Mouse (Mus musculus) stomach, embryonic 16.5 days (tissue): ENCODE measurements around the gene Phf21a. TPM values are rescaled to one million over a fixed set of nuclear protein-coding genes. Genes with fewer than 3 reads are reported as not detected.

Experiments used
- ATAC-seq: fragments of 200-750 bp; cut with Nextera tagmentation; 2 replicates; pipeline ENCODE4 v1.8.0; 2017; ENCODE audit warnings: moderate number of reproducible peaks, moderate TSS enrichment; ENCODE audit not compliant: insufficient read depth, low FRiP score
- H3K27ac ChIP-seq: fragments of 300-500 bp; sonication (generic); 2 replicates; pipeline ENCODE4 v1.5.1; 2014; ENCODE audit warnings: low read length
- H3K27me3 ChIP-seq: fragments of 300-500 bp; sonication (generic); 2 replicates; pipeline ENCODE4 v1.6.1; 2014; ENCODE audit warnings: low read length, control low read depth, mixed read lengths; ENCODE audit not compliant: control insufficient read depth, insufficient read depth
- H3K36me3 ChIP-seq: fragments of 300-500 bp; sonication (generic); 2 replicates; pipeline ENCODE4 v1.6.1; 2014; ENCODE audit warnings: low read length; ENCODE audit not compliant: control insufficient read depth, insufficient read depth
- H3K4me1 ChIP-seq: fragments of 300-500 bp; sonication (generic); 2 replicates; pipeline ENCODE4 v1.6.1; 2014; ENCODE audit warnings: low read length, control low read depth, mixed read lengths; ENCODE audit not compliant: control insufficient read depth, insufficient read depth
- H3K4me2 ChIP-seq: fragments of 300-500 bp; sonication (generic); 2 replicates; pipeline ENCODE4 v1.6.1; 2014; ENCODE audit warnings: low read depth, low read length, mixed read lengths
- H3K4me3 ChIP-seq: fragments of 300-500 bp; sonication (generic); replicated peaks from 2 replicates; pipeline ENCODE4 v1.5.1; 2014; ENCODE audit warnings: mild to moderate bottlenecking, low read length
- H3K9ac ChIP-seq: fragments of 300-500 bp; sonication (generic); 2 replicates; pipeline ENCODE4 v1.6.1; 2014; ENCODE audit warnings: low read length
- H3K9me3 ChIP-seq: fragments of 300-500 bp; sonication (generic); replicated peaks from 2 replicates; pipeline ENCODE4 v1.6.1; 2016; ENCODE audit warnings: low read length, control low read depth; ENCODE audit not compliant: control insufficient read depth
- WGBS: fragments of 180-500 bp; shearing (Covaris S2); extraction: QIAGEN DNeasy Blood & Tissue Kit; methylation state at CpG from one replicate; pipeline ENCODE4 v1.1.7; 2014; 5-methylcytosine and 5-hydroxymethylcytosine counted together
- polyA plus RNA-seq: library from polyadenylated mRNA; unstranded; fragments of >200 nt; fragmentation: Nextera tagmentation; extraction: Ambion mirVana; gene quantifications from 2 replicates; pipeline ENCODE4 v1.2.1, GENCODE M21; 2015

The Phf21a gene
- polyA plus RNA-seq, 1 experiment from 2014 or later = 23.8 TPM

GRCm38 (mm10) chr2:92190960-92191359, 98.0 kb downstream of the Phf21a start:
- WGBS = 54% methylated on average over 5 of the region's 5 CpGs
- H3K4me1 ChIP-seq = peaks cover 17% of the 10 kb centered on the region
- no peak overlapping the region for H3K9ac ChIP-seq
- H3K27me3 ChIP-seq = no peaks in the 10 kb centered on the region
- ATAC-seq = no peak
- no peak overlapping the region for H3K4me3 ChIP-seq
- no peak overlapping the region for H3K27ac ChIP-seq
- H3K9me3 ChIP-seq = no peaks in the 10 kb centered on the region
- H3K4me2 ChIP-seq = no peak overlapping the region
- no peaks in the 10 kb centered on the region for H3K36me3 ChIP-seq

- Histone ChIP-seq H3K36me3 (no peaks in the 10 kb centered on the region), H3K9ac (no peak overlapping the region), H3K27ac (no peak overlapping the region), H3K9me3 (no peaks in the 10 kb centered on the region), H3K4me3 (no peak overlapping the region), H3K4me1 (peaks cover 8% of the 10 kb centered on the region), H3K27me3 (no peaks in the 10 kb centered on the region), H3K4me2 (no peak overlapping the region)
- 69% methylated on average over 5 of the region's 5 CpGs for WGBS
- no peak for ATAC-seq
Measured at GRCm38 (mm10) chr2:92191826-92192581, 99.1 kb downstream of the Phf21a start.

DNA sequence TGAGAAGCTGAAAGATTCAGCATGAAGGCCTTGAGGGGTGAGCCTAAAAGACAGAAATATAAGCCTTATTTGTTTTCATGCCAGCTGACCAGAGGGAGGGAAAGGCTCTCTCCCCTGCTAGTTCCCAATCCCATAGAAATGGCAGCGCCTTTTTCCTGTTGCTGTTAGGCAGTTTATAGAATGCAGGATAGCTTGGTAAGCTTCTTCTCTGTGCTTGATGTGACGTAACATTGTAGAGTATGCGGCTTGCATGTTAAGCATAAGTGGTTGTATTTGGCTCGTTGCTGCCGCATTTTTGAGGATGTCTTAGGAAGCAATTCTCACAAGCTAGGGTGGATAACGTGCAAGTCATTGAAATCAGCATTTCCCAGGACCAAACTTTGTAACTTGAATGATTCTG, 105.2 kb downstream of the Phf21a start:
- Histone ChIP-seq H3K36me3 (no peaks in the 10 kb centered on the region), H3K9me3 (no peaks in the 10 kb centered on the region), H3K4me2 (no peak overlapping the region), H3K9ac (no peak overlapping the region), H3K27me3 (no peaks in the 10 kb centered on the region), H3K27ac (no peak overlapping the region), H3K4me3 (no peak overlapping the region), H3K4me1 (peaks cover 3% of the 10 kb centered on the region; the same call in 1 of the 2 replicates)
- no peak for ATAC-seq
- 46% methylated on average over 6 of the region's 6 CpGs for WGBS

GRCm38 (mm10) chr2:92198747-92199146, 105.8 kb downstream of the Phf21a start:
- WGBS = 74% methylated on average over 7 of the region's 7 CpGs
- Histone ChIP-seq H3K9me3 (no peaks in the 10 kb centered on the region), H3K4me3 (no peak overlapping the region), H3K4me1 (peaks cover 3% of the 10 kb centered on the region; the same call in 1 of the 2 replicates), H3K27me3 (no peaks in the 10 kb centered on the region), H3K36me3 (no peaks in the 10 kb centered on the region), H3K27ac (no peak overlapping the region), H3K4me2 (no peak overlapping the region), H3K9ac (no peak overlapping the region)
- no peak for ATAC-seq

GRCm38 (mm10) chr2:92199562-92200286, 106.8 kb downstream of the Phf21a start:
- Histone ChIP-seq H3K27ac (no peak overlapping the region), H3K36me3 (no peaks in the 10 kb centered on the region), H3K9ac (no peak overlapping the region), H3K4me2 (no peak overlapping the region), H3K27me3 (no peaks in the 10 kb centered on the region), H3K4me3 (no peak overlapping the region), H3K9me3 (no peaks in the 10 kb centered on the region), H3K4me1 (peaks cover 3% of the 10 kb centered on the region; the same call in 1 of the 2 replicates)
- WGBS = 61% methylated on average over 10 of the region's 10 CpGs
- no peak for ATAC-seq

GRCm38 (mm10) chr2:92202319-92203040, 109.6 kb downstream of the Phf21a start:
- WGBS = 46% methylated on average over 4 of the region's 4 CpGs

DNA sequence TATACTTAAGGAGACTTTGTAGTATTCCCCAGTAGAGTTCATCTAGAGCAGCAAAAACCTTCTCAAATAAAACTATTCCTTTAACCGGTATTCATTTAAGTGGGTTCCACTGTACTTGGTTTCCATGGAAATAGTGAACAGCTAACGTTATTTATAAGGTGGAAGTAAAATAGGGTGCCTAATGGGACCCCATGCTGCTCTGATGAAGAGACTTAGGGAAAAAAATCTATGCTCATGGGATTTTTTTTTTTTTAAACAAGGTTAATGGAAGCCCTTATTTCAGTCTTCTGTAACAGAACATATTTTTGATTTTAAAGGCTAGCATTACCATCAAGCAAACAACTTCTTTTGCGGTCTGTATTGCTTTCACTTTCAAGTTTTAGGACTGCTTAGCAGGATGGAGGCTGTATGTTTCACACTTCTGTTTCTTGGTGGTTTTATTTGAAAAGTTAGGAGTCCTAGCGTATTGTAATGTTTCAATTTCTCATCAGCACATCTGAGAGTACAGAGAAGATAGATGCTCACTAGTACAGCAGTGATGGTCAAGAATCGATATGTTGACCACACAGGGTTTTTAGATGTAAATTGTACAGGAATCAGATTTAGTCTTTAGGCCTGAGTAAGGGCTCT, 112.2 kb downstream of the Phf21a start:
- no peaks in the 10 kb centered on the region for H3K36me3 ChIP-seq
- no peaks in the 10 kb centered on the region for H3K27me3 ChIP-seq
- no peak overlapping the region for H3K9ac ChIP-seq
- WGBS = 78% methylated on average over 5 of the region's 5 CpGs
- no peak for ATAC-seq
- no peak overlapping the region for H3K4me2 ChIP-seq
- 0 out of 2 replicates have a peak, but pooled peaks cover 5% of the 10 kb centered on the region for H3K4me1 ChIP-seq
- H3K27ac ChIP-seq = no peak overlapping the region
- no peak overlapping the region for H3K4me3 ChIP-seq
- no peaks in the 10 kb centered on the region for H3K9me3 ChIP-seq

More at GRCm38 (mm10) chr2:92202319-92203040, 109.6 kb downstream of the Phf21a start:
- Histone ChIP-seq H3K9me3 (no peaks in the 10 kb centered on the region), H3K27me3 (no peaks in the 10 kb centered on the region), H3K9ac (no peak overlapping the region), H3K27ac (no peak overlapping the region), H3K4me3 (no peak overlapping the region), H3K4me2 (no peak overlapping the region), H3K4me1 (peaks cover 8% of the 10 kb centered on the region; the same call in 1 of the 2 replicates), H3K36me3 (no peaks in the 10 kb centered on the region)
- no peak for ATAC-seq

DNA sequence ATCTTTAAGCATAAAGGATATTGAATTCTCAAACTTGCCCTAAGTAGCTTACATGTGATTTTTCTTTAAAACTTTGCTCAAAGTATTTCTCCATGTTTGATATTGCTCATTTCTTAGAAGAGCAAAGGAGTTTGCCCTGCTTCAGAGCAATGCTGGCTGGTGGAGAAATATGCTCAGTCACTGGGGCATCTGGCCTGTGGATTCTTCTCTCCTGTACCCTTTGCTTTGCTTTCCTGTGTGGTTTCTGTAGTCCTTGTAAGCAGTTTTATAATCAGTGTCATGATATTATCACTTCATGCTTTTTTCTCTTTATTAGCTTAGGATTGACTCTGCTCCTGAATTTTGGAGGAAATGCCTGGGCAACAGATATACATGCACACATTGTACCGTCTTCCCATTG, 117.5 kb downstream of the Phf21a start:
- 87% methylated on average over 1 of the region's 1 CpGs for WGBS
- H3K9me3 ChIP-seq = no peaks in the 10 kb centered on the region
- H3K9ac ChIP-seq = no peak overlapping the region
- no peak overlapping the region for H3K27ac ChIP-seq
- no peaks in the 10 kb centered on the region for H3K27me3 ChIP-seq
- H3K4me1 ChIP-seq = 0 out of 2 replicates have a peak, but pooled peaks cover 5% of the 10 kb centered on the region
- H3K4me2 ChIP-seq = no peak overlapping the region
- ATAC-seq = no peak
- no peak overlapping the region for H3K4me3 ChIP-seq
- no peaks in the 10 kb centered on the region for H3K36me3 ChIP-seq
